Mouse (Mus musculus) bone marrow macrophage, adult 2 months (primary cell): ENCODE measurements at regions not wholly inside any gene's neighbourhood (a gene's known extent, or its start where the extent isn't known, plus 50 kb on each side); places are given as distances from the start of the nearest gene placed in this dataset.

Source experiments
- H3K27ac ChIP-seq: 2 replicates; pipeline ENCODE4 v1.5.1; 2012; ENCODE audit warnings: low read depth, low read length; ENCODE audit not compliant: insufficient read depth
- H3K4me1 ChIP-seq: 2 replicates; pipeline ENCODE4 v1.6.1; 2012; ENCODE audit warnings: low read length; ENCODE audit not compliant: control insufficient read depth, insufficient read depth
- H3K4me3 ChIP-seq: 2 replicates; pipeline ENCODE4 v1.5.1; 2012; ENCODE audit warnings: mild to moderate bottlenecking, low read length, moderate library complexity; ENCODE audit not compliant: insufficient read depth
- CTCF ChIP-seq: IDR thresholded peaks from 2 replicates; pipeline ENCODE4 v1.5.1; 2012; ENCODE audit warnings: low read depth, mild to moderate bottlenecking, low read length, moderate library complexity
- POLR2A ChIP-seq: IDR thresholded peaks from 2 replicates; pipeline ENCODE4 v1.6.1; 2012; ENCODE audit warnings: mild to moderate bottlenecking, low read depth, low read length, borderline replicate concordance

DNA sequence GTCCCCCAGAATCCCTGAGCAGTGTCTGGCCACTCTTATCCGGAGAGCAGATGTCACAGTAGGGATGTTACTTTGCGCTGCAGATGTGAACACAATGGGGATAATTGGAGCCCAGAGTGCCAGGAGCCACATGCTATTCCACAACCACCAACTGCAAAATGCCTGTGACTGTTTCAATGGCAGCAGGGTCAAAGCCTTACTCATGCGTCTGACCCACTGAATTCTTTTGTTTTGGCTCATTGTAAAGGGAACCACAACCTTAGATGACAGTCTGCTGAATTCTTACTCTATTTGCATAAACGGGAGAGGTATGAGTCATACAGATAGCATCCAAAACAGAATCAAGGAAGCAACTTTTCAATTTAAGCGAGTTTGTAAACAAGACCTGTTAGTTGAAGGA lies 276.8 kb upstream of the Pkn2 start:
- Histone ChIP-seq H3K4me1 (no peaks in the 10 kb centered on the region), H3K4me3 (no peak overlapping the region), H3K27ac (no peak overlapping the region)
- TF ChIP-seq POLR2A (no peak), CTCF (no peak)

DNA sequence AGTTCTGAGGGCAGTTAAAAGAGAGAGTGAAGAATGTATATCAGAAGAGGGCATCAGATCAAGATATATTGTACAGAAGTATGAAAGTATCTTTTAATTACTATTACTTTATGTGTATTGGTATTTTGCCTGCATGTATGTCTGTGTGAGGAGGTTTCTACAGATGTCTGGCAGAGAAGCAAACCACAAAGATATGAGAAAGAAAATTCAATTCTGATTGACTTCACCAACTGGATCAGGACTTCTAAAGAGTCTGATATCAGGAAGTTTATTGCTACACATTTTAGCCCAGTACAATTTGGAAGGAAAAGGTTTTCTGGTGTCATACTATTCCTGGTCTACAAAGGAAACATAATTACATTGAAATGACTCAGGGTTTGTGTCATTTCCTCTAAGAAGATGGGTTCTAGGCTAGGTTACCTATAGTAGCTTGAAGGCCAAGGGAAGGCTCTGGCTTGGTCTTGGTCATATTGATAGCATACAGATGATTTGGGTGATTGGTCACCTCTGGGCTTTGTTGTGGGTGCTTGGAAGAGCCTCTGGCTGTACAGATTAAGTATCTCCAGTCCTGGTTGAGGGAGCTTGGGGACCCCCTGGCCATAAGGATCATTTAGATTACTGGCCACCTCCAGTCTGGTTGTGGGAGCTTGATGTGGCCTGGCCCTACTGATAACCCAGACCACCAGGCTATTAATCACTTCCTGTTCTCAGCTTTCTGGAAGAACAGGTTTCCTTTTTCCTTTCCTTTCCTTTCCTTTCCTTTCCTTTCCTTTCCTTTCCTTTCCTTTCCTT lies 275.1 kb upstream of the Pkn2 start:
- Histone ChIP-seq H3K4me1 (no peaks in the 10 kb centered on the region), H3K27ac (no peak overlapping the region), H3K4me3 (no peak overlapping the region)
- TF ChIP-seq POLR2A, result no peak
- TF ChIP-seq CTCF, result no peak

DNA sequence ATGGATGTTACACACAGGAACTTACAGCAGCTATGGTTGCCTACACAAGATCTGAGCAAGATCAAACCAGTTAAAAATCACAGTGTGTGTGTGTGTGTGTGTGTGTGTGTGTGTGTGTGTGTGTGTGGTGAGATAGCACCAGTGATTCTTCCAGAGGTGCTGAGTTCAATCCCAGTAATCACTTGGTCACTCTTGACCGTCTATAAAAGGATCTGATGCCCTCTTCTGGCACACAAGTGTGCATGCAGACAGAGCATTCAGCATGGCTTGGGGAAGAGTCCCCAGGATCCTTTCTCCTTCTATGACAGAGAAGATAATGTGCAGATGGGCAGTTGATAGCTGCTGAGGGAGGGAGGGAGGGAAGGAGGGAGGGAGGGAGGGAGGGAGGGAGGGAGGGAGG lies 274.4 kb upstream of the Pkn2 start:
- H3K27ac ChIP-seq, result no peak overlapping the region
- H3K4me1 ChIP-seq, result no peaks in the 10 kb centered on the region
- no peak overlapping the region for H3K4me3 ChIP-seq
- TF ChIP-seq POLR2A, result no peak
- TF ChIP-seq CTCF, result no peak

DNA sequence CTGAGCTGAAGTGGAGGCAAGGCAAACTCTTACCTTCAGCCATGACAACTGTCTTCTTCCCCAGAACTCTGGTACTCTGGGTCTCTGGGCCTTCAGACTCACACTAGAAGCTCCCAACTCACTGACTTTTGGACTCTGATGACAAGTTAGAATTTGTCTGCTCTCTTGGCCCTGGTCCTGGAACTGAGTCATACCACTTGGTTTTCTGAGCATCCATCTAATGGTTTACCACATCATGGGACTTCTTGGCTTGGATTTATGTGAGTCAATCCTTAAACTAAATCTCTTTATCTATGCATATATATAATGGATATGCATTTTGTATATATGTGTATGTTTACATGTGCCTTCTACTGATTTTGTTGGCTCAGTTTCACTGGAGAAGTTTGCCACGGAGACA lies 273.8 kb upstream of the Pkn2 start:
- Histone ChIP-seq H3K27ac (no peak overlapping the region), H3K4me3 (no peak overlapping the region), H3K4me1 (no peaks in the 10 kb centered on the region)
- TF ChIP-seq CTCF, result no peak
- TF ChIP-seq POLR2A, result no peak

DNA sequence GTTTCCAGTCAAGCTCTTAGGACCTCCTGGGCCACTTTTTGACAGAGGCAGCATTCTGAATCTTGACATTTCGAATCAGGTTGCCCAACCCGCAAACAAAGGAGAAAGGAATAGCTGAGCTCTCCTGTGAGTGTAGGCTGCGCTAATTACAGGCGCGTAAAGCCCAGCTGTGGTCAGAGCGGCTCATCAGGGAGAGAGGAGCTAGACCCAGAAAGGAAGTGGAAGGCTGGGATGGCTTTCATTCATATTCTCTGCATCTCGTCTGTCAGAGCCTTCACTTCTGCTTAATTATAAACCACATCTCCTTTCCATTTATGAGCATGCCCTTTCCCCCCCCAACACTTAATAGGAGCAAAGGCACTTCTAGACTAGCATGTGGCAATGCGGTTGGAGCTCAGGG lies 265.7 kb upstream of the Pkn2 start:
- no peak overlapping the region for H3K4me3 ChIP-seq
- no peak overlapping the region for H3K27ac ChIP-seq
- TF ChIP-seq CTCF (no peak), POLR2A (no peak)
- H3K4me1 ChIP-seq, result no peaks in the 10 kb centered on the region

DNA sequence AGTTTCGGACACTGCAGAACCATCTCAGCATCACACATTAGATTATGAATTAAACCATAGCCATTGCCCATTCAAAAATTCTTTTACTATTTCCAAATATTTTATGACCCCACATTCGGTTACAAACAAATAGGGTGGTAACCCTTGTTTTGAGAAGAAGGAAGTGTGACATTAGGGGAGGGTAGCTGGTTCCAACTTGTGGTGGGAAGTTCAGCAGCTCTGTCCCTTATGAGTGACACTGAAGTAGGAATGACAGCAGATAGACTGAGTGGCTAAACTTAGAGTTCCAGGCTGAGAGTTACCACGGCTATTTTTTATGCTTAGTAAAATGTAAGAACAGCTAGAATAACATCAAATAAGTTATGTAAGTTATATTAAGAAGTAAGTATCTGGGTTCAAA lies 257.1 kb upstream of the Pkn2 start:
- H3K4me3 ChIP-seq, result no peak overlapping the region
- no peaks in the 10 kb centered on the region for H3K4me1 ChIP-seq
- H3K27ac ChIP-seq, result no peak overlapping the region
- TF ChIP-seq CTCF (no peak), POLR2A (no peak)

DNA sequence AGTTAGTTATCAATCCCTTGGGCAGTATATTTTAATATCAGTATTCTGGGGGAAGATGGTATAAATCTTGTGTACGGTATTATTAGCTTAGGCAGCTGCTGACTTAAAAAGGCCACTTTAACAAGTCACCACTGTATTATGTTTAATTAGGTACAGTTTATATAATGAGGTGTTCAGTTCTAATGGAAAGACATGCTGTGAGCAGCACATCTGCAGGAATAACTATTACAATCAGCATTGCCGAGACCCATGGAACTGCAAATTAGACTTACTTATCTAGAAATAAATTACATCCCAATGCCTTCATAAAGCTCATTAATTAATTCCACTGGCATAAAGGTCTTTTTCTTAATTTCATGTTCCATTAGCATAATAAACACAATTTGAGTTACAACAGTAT lies 252.7 kb upstream of the Pkn2 start:
- H3K27ac ChIP-seq, result no peak overlapping the region
- TF ChIP-seq CTCF, result no peak
- TF ChIP-seq POLR2A, result no peak
- H3K4me1 ChIP-seq, result no peaks in the 10 kb centered on the region
- no peak overlapping the region for H3K4me3 ChIP-seq

DNA sequence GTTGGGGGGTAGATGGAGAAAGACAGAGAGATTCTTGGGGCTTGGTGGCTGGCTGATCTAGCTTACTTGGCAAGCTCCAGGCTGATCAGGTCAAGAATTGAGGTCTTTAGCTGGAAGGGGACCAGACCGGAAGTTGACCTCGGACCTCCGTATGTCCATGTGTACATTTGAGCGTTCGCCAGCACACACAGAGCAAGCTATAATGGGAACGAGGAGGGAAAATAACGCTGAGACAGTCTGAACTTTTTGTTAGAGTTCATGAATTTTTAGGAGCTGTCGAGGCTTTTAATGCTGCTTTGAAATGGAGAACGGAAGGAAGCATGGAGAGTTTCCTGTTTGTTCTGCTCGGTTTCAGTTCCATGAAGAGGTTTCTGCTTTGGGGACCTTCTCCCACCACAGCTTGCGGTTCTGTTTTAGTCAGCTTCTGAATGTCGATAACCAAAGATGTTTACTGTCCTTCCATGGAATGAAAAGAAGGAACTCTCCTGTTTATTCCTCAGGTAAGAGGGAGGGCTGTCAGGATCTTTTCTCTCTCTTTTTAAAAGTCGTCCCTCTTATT lies 226.0 kb upstream of the Pkn2 start:
- H3K27ac ChIP-seq, result no peak overlapping the region
- H3K4me3 ChIP-seq, result no peak overlapping the region
- H3K4me1 ChIP-seq, result no peaks in the 10 kb centered on the region
- no peak for TF ChIP-seq POLR2A
- TF ChIP-seq CTCF, result no peak

DNA sequence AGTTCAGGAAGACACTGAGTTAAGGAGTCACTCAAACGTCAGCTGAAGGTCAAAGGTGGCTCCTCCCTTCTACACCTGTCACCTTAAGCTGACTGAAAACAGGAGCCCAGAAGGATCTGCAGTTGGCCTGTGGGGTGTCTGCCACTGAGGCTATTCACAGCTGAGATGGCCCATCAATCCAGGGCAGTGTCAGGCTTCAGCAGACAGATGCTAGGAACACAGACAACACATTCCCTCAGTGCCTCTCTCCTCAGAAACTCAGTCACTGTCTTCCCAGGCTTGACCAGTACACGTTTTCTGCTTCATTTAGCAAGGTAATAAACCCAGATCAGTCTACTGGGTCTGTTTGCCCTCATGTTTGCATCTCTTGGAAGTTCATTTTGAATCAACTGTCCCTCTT lies 222.9 kb upstream of the Pkn2 start:
- H3K4me3 ChIP-seq, result no peak overlapping the region
- TF ChIP-seq CTCF, result no peak
- TF ChIP-seq POLR2A, result no peak
- H3K4me1 ChIP-seq, result no peaks in the 10 kb centered on the region
- H3K27ac ChIP-seq, result no peak overlapping the region

DNA sequence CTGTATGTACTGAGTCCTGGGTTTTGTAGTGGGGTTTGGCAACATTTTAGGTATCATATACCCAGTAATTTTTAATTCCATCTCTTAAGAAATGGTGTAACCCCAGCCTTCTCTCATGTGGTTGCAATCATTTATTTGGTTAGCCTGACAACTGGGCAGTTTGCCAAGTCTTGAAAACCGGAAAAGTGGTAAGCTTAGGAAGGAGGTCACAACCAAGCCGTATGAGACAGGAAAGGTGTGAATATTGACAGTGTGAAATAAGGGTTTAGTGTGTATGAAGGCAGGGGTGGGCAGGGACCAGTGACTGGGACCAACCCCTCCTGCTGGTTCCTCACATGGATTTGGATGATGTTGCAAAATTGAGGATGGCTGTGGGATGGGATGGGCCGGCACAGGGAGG lies 221.5 kb upstream of the Pkn2 start:
- TF ChIP-seq CTCF (no peak), POLR2A (no peak)
- H3K4me3 ChIP-seq, result no peak overlapping the region
- no peak overlapping the region for H3K27ac ChIP-seq
- no peaks in the 10 kb centered on the region for H3K4me1 ChIP-seq
